Mouse (Mus musculus) thymus, postnatal 25 days (tissue): ENCODE results near the gene Hist1h4d.
"Not testable (repeated sequence)": the region's sequence is repeated elsewhere in the genome, so short reads cannot be mapped to it uniquely, and the experiment has no call there.

Experiments used
- DNase-seq: peaks from one replicate; pipeline ENCODE4 v3.0.0; 2022

Gene Hist1h4d

GRCm38 (mm10) chr13:23551931-23552914 lies 29.2 kb upstream of the Hist1h4d start:
- DNase-seq = no peak

GRCm38 (mm10) chr13:23552962-23553361 lies 28.4 kb upstream of the Hist1h4d start, which contains the start of gene Hist1h1d:
Hist1h1d (plus strand) TSS chr13:23553262.
- no peak for DNase-seq

- DNase-seq = no peak
Observed at GRCm38 (mm10) chr13:23554393-23554792, 27.0 kb upstream of the Hist1h4d start.

- peak; percentile 92 for DNase-seq
Observed at GRCm38 (mm10) chr13:23554925-23555838, 26.2 kb upstream of the Hist1h4d start.

GRCm38 (mm10) chr13:23555839-23556416 lies 25.5 kb upstream of the Hist1h4d start:
- DNase-seq = peak; percentile 74

- no peak for DNase-seq
Observed at GRCm38 (mm10) chr13:23556906-23557305, 24.5 kb upstream of the Hist1h4d start.

GRCm38 (mm10) chr13:23560699-23561098 lies 20.7 kb upstream of the Hist1h4d start:
- not testable (repeated sequence) for DNase-seq

- not testable (repeated sequence) for DNase-seq
Observed at GRCm38 (mm10) chr13:23561531-23561882, 19.9 kb upstream of the Hist1h4d start.

GRCm38 (mm10) chr13:23561883-23562659 lies 19.3 kb upstream of the Hist1h4d start, which contains the start of gene Hist1h3e:
Hist1h3e (minus strand) TSS chr13:23562369.
- DNase-seq = peak; percentile 91

- DNase-seq = peak; percentile 42
Observed at GRCm38 (mm10) chr13:23562699-23563462, 18.5 kb upstream of the Hist1h4d start.

GRCm38 (mm10) chr13:23564482-23564881 lies 16.9 kb upstream of the Hist1h4d start:
- no peak for DNase-seq

- DNase-seq = not testable (repeated sequence)
Observed at GRCm38 (mm10) chr13:23570261-23571021, 11.0 kb upstream of the Hist1h4d start.

- peak; percentile 84 for DNase-seq
Observed at GRCm38 (mm10) chr13:23571022-23571503, 10.3 kb upstream of the Hist1h4d start, which contains the start of the genes Hist1h2ae and Hist1h2bg. Hist1h2ae (minus strand) TSS chr13:23571220. Hist1h2bg (plus strand) TSS chr13:23571396.

GRCm38 (mm10) chr13:23571504-23572217 lies 9.7 kb upstream of the Hist1h4d start:
- peak; percentile 40 for DNase-seq

GRCm38 (mm10) chr13:23572218-23573033 lies 9.0 kb upstream of the Hist1h4d start:
- DNase-seq = no peak

- DNase-seq = peak; percentile 42
Observed at GRCm38 (mm10) chr13:23573034-23573897, 8.1 kb upstream of the Hist1h4d start.

GRCm38 (mm10) chr13:23573898-23574524 lies 7.4 kb upstream of the Hist1h4d start, which contains the start of the genes Hist1h2bf and Hist1h2ad:
Hist1h2bf (minus strand) TSS chr13:23574196.
Hist1h2ad (plus strand) TSS chr13:23574381.
- DNase-seq = peak; percentile 90
